Comparison of ENCODE assay signal across 15 mouse cellular contexts in the genomic region with DNA sequence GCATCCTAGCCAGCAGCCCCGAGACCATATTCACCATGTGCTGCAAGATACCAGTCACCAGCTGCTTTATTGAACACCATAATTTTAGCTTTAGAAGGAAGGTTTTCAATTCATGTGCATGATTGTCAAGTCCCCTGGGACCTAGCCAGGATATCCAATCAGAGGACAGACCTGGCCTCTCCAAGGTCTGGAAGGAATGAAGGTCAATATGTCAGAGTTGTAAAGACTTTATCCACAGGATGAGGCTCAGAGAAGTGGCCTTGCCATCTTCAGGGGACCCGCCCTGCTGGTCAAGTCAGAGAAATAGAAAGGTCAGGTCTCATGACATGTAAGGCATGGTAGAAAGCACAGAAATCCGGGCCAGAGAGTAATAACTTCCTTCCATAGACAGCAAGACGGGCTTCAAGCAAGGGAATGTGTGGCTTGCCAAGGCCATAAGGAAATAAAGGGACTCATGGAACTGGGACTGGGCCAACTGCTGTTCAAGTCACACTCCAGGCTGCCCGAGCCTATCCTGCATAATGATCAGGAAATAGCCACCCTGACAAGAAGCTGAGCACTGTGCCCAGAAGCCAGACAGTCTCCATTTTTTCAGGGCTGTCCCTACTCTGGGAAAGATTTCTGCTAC. TPM values are rescaled to one million over a fixed set of nuclear protein-coding genes. Genes with fewer than 3 reads are reported as not detected.
DNase-seq lines count a peak whose midpoint lies in the region; ATAC-seq and TF ChIP-seq lines count a peak whose summit lies in the region.
"Had no signal": no experiment of that assay in that cellular context is flagged by ENCODE, and none has a peak within 500 bp of the region (broad histone marks: within the 10 kb centered on the region; RNA-seq: fewer than 3 reads in every experiment).

No protein-coding gene starts in this region.

- H3K9me3 ChIP-seq in heart, postnatal 0 days (replicated peaks; ENCODE audit: control insufficient read depth, low read length), result no peaks in the 10 kb centered on the region
- no peaks in the 10 kb centered on the region for H3K9me3 ChIP-seq in heart, embryonic 12.5 days (replicated peaks)
- no peaks in the 10 kb centered on the region for H3K9me3 ChIP-seq in lung, embryonic 16.5 days (ENCODE audit: control insufficient read depth, low read length)
- no peaks in the 10 kb centered on the region for H3K9me3 ChIP-seq in midbrain, embryonic 16.5 days (replicated peaks; ENCODE audit: control insufficient read depth, low read length, poor library complexity, severe bottlenecking)
- H3K9me3 ChIP-seq: forebrain, embryonic 13.5 days; hindbrain, embryonic 15.5 days; liver, embryonic 15.5 days had no signal

- peak overlapping the region; percentile 1 for H3K27ac ChIP-seq in heart, postnatal 0 days (ENCODE audit: low read depth)
- no peak overlapping the region for H3K27ac ChIP-seq in heart, embryonic 12.5 days (ENCODE audit: poor library complexity, severe bottlenecking)
- H3K27ac ChIP-seq in lung, embryonic 16.5 days (ENCODE audit: low read length), result peak overlapping the region; percentile 68
- H3K27ac ChIP-seq in midbrain, embryonic 16.5 days (ENCODE audit: low read length), result no peak overlapping the region
- H3K27ac ChIP-seq: forebrain, embryonic 13.5 days; gastrocnemius, adult 2 months; hindbrain, embryonic 15.5 days; liver, embryonic 15.5 days had no signal

- H3K4me3 ChIP-seq in heart, postnatal 0 days (ENCODE audit: low read depth, low read length), result no peak overlapping the region
- no peak overlapping the region for H3K4me3 ChIP-seq in heart, embryonic 12.5 days
- no peak overlapping the region for H3K4me3 ChIP-seq in lung, embryonic 16.5 days (ENCODE audit: low read length)
- no peak overlapping the region for H3K4me3 ChIP-seq in midbrain, embryonic 16.5 days (ENCODE audit: low read depth, low read length)
- H3K4me3 ChIP-seq: forebrain, embryonic 13.5 days; gastrocnemius, adult 2 months; hindbrain, embryonic 15.5 days; liver, embryonic 15.5 days had no signal

- no peak overlapping the region for H3K4me2 ChIP-seq in heart, postnatal 0 days (ENCODE audit: low read depth, low read length)
- H3K4me2 ChIP-seq in heart, embryonic 12.5 days, result no peak overlapping the region
- H3K4me2 ChIP-seq in lung, embryonic 16.5 days (ENCODE audit: low read depth, low read length), result no peak overlapping the region
- no peak overlapping the region for H3K4me2 ChIP-seq in midbrain, embryonic 16.5 days (ENCODE audit: low read length)
- H3K4me2 ChIP-seq: forebrain, embryonic 13.5 days; hindbrain, embryonic 15.5 days; liver, embryonic 15.5 days had no signal

- no peak for DNase-seq in heart, postnatal 0 days (ENCODE audit: low spot score)
- DNase-seq in lung, postnatal 36 days, result no peak
- peak; percentile 23 for DNase-seq in adrenal gland, postnatal 25 days
- DNase-seq in kidney, postnatal 25 days, result peak; percentile 69 to 76
- DNase-seq in left cerebral cortex, adult 9 months (ENCODE audit: low spot score in 2 of 2), result no peak
- DNase-seq: B cell, adult 2 months; cerebellum, postnatal 25 days; gastrocnemius, adult 2 months; spleen, adult 18-20 months had no signal

- no peak for TF ChIP-seq EP300 in heart, postnatal 0 days (IDR thresholded peaks at IDR 0.05; ENCODE audit: low read depth)

- WGBS in heart, postnatal 0 days, result 49% methylated on average over 5 of the region's 5 CpGs
- WGBS in heart, embryonic 12.5 days, result 70% methylated on average over 5 of the region's 5 CpGs
- WGBS in lung, embryonic 16.5 days, result 45% methylated on average over 5 of the region's 5 CpGs
- WGBS in midbrain, embryonic 16.5 days, result 76% methylated on average over 5 of the region's 5 CpGs

- H3K27me3 ChIP-seq in heart, postnatal 0 days (ENCODE audit: control insufficient read depth, insufficient read depth, low read length), result no peaks in the 10 kb centered on the region
- H3K27me3 ChIP-seq in heart, embryonic 12.5 days (replicated peaks), result no peaks in the 10 kb centered on the region
- H3K27me3 ChIP-seq in lung, embryonic 16.5 days (ENCODE audit: control insufficient read depth, insufficient read depth, low read depth, low read length), result no peaks in the 10 kb centered on the region
- no peaks in the 10 kb centered on the region for H3K27me3 ChIP-seq in midbrain, embryonic 16.5 days (ENCODE audit: control insufficient read depth, insufficient read depth, low read depth, low read length)
- H3K27me3 ChIP-seq: forebrain, embryonic 13.5 days; hindbrain, embryonic 15.5 days; liver, embryonic 15.5 days had no signal

- H3K4me1 ChIP-seq in heart, postnatal 0 days (ENCODE audit: control insufficient read depth, insufficient read depth), result 0 out of 2 replicates have a peak, but pooled peaks cover 5% of the 10 kb centered on the region
- H3K4me1 ChIP-seq in heart, embryonic 12.5 days (replicated peaks), result peaks cover 6% of the 10 kb centered on the region
- no peaks in the 10 kb centered on the region; the same call in 1 of the 2 replicates for H3K4me1 ChIP-seq in lung, embryonic 16.5 days (replicated peaks; ENCODE audit: control insufficient read depth, insufficient read depth, low read length)
- H3K4me1 ChIP-seq in midbrain, embryonic 16.5 days (ENCODE audit: control insufficient read depth, insufficient read depth, low read length), result peaks cover 2% of the 10 kb centered on the region; the same call in 1 of the 2 replicates
- H3K4me1 ChIP-seq: liver, embryonic 15.5 days had no signal

- H3K9ac ChIP-seq in heart, postnatal 0 days (replicated peaks; ENCODE audit: low read depth, low read length), result no peak overlapping the region
- H3K9ac ChIP-seq in heart, embryonic 12.5 days, result no peak overlapping the region
- no peak overlapping the region for H3K9ac ChIP-seq in lung, embryonic 16.5 days (ENCODE audit: low read length)
- H3K9ac ChIP-seq in midbrain, embryonic 16.5 days (ENCODE audit: low read depth, low read length), result no peak overlapping the region
- H3K9ac ChIP-seq: forebrain, embryonic 13.5 days; hindbrain, embryonic 15.5 days; liver, embryonic 15.5 days had no signal

- ATAC-seq in heart, postnatal 0 days (ENCODE audit: insufficient read depth, low read depth), result no peak
- ATAC-seq in heart, embryonic 12.5 days (ENCODE audit: insufficient number of reproducible peaks, low FRiP score), result no peak
- peak; percentile 75 for ATAC-seq in lung, embryonic 16.5 days (ENCODE audit: low read depth)
- ATAC-seq in midbrain, embryonic 16.5 days, result no peak
- ATAC-seq: forebrain, embryonic 13.5 days had no signal

- no peak for TF ChIP-seq CTCF in heart, postnatal 0 days (IDR thresholded peaks at IDR 0.05; ENCODE audit: low read depth)

- peaks cover 80% of the 10 kb centered on the region for H3K36me3 ChIP-seq in heart, postnatal 0 days (replicated peaks; ENCODE audit: control insufficient read depth, insufficient read depth, low read length)
- H3K36me3 ChIP-seq in heart, embryonic 12.5 days, result peaks cover 72% of the 10 kb centered on the region
- H3K36me3 ChIP-seq in lung, embryonic 16.5 days (ENCODE audit: control insufficient read depth, insufficient read depth, low read length), result 0 out of 2 replicates have a peak, but pooled peaks cover 3% of the 10 kb centered on the region
- no peaks in the 10 kb centered on the region; the same call in 1 of the 2 replicates for H3K36me3 ChIP-seq in midbrain, embryonic 16.5 days (ENCODE audit: control insufficient read depth, insufficient read depth, low read length)

RNA-seq across cellular contexts. Expression of a gene that starts 23.2 kb away (rescaled TPM):
- 2.4 and 4.1 TPM in 2 replicates for total RNA-seq in heart, postnatal 0 days (2014; rRNA removed; ENCODE audit: low replicate concordance)
- 1.9 and 2.2 TPM in 2 replicates for polyA plus RNA-seq in heart, postnatal 0 days (2015; fragmentation: Nextera tagmentation; extraction: Ambion mirVana)
- 3.6 and 3.7 TPM in 2 replicates for polyA plus RNA-seq in heart, embryonic 12.5 days (2016; fragmentation: Nextera tagmentation; extraction: Ambion mirVana)
- 8.2 and 9.4 TPM in 2 replicates for polyA plus RNA-seq in lung, embryonic 16.5 days (2015; fragmentation: Nextera tagmentation; extraction: Ambion mirVana)
- 2.8 and 3.6 TPM in 2 replicates for total RNA-seq in adrenal gland, postnatal 25 days (2021)
- polyA plus RNA-seq in midbrain, embryonic 16.5 days (2015; fragmentation: Nextera tagmentation; extraction: Ambion mirVana), result 4.0 and 4.4 TPM in 2 replicates

Comparison
In these comparisons a context has a peak if more than half of its experiments do, and no peak if none do; other contexts are left out.
1. H3K27ac ChIP-seq: peak in heart, postnatal 0 days (single experiment) and lung, embryonic 16.5 days (single experiment); none in heart, embryonic 12.5 days (single experiment) and midbrain, embryonic 16.5 days (single experiment).
2. DNase-seq: peak in adrenal gland, postnatal 25 days (single experiment) and kidney, postnatal 25 days (2 of 2); none in heart, postnatal 0 days (single experiment), lung, postnatal 36 days (single experiment) and left cerebral cortex, adult 9 months (0 of 2).